Mouse (Mus musculus) heart, embryonic 11.5 days (tissue): ENCODE measurements around the gene Fis1. TPM values are rescaled to one million over a fixed set of nuclear protein-coding genes. Genes with fewer than 3 reads are reported as not detected.
"Not testable (repeated sequence)": the region's sequence is repeated elsewhere in the genome, so short reads cannot be mapped to it uniquely, and the experiment has no call there.

Source experiments
- ATAC-seq: fragments of 200-750 bp; cut with Nextera tagmentation; replicated peaks from 2 replicates; pipeline ENCODE4 v1.8.0; 2017; ENCODE audit warnings: moderate library complexity; ENCODE audit not compliant: insufficient number of reproducible peaks, low FRiP score, low TSS enrichment
- H3K27ac ChIP-seq: fragments of 300-500 bp; sonication (generic); 2 replicates; pipeline ENCODE4 v1.5.1; 2014; ENCODE audit warnings: mild to moderate bottlenecking, low read depth, low read length
- H3K27me3 ChIP-seq: fragments of 300-500 bp; sonication (generic); 2 replicates; pipeline ENCODE4 v1.6.1; 2014; ENCODE audit warnings: mild to moderate bottlenecking, low read length, mixed read lengths; ENCODE audit not compliant: control insufficient read depth, insufficient read depth
- H3K36me3 ChIP-seq: fragments of 300-500 bp; sonication (generic); 2 replicates; pipeline ENCODE4 v1.6.1; 2014; ENCODE audit warnings: mild to moderate bottlenecking, low read length, moderate library complexity, mixed read lengths; ENCODE audit not compliant: control insufficient read depth, insufficient read depth
- H3K4me1 ChIP-seq: fragments of 300-500 bp; sonication (generic); 2 replicates; pipeline ENCODE4 v1.6.1; 2014; ENCODE audit warnings: low read length; ENCODE audit not compliant: control insufficient read depth, insufficient read depth
- H3K4me2 ChIP-seq: fragments of 300-500 bp; sonication (generic); 2 replicates; pipeline ENCODE4 v1.6.1; 2014; ENCODE audit warnings: mild to moderate bottlenecking, moderate library complexity
- H3K4me3 ChIP-seq: fragments of 300-500 bp; sonication (generic); 2 replicates; pipeline ENCODE4 v1.5.1; 2014; ENCODE audit warnings: low read depth, low read length
- H3K9ac ChIP-seq: fragments of 300-500 bp; sonication (generic); 2 replicates; pipeline ENCODE4 v1.6.1; 2014; ENCODE audit warnings: mild to moderate bottlenecking, low read depth, low read length, moderate library complexity
- H3K9me3 ChIP-seq: fragments of 300-500 bp; sonication (generic); replicated peaks from 2 replicates; pipeline ENCODE4 v1.6.1; 2016; ENCODE audit warnings: low read length; ENCODE audit not compliant: control insufficient read depth
- WGBS: fragments of 180-500 bp; shearing (Covaris S2); extraction: QIAGEN DNeasy Blood & Tissue Kit; methylation state at CpG from one replicate; pipeline ENCODE4 v1.1.7; 2014; ENCODE audit not compliant: insufficient replicate concordance; 5-methylcytosine and 5-hydroxymethylcytosine counted together
- polyA plus RNA-seq: library from polyadenylated mRNA; unstranded; fragments of >200 nt; fragmentation: Nextera tagmentation; extraction: Ambion mirVana; gene quantifications from 2 replicates; pipeline ENCODE4 v1.2.1, GENCODE M21; 2014

Gene Fis1
- polyA plus RNA-seq, 1 experiment from 2014 or later: 286 TPM

- Histone ChIP-seq H3K27ac (no peak overlapping the region), H3K27me3 (no peaks in the 10 kb centered on the region), H3K36me3 (no peaks in the 10 kb centered on the region), H3K4me2 (no peak overlapping the region), H3K4me1 (no peaks in the 10 kb centered on the region), H3K4me3 (no peak overlapping the region), H3K9ac (no peak overlapping the region), H3K9me3 (no peaks in the 10 kb centered on the region)
- ATAC-seq: no peak
- WGBS: 84% methylated on average over 6 of the region's 6 CpGs
Measured at GRCm38 (mm10) chr5:136936750-136937149, 16.3 kb upstream of the Fis1 start.

- Histone ChIP-seq H3K4me1 (peaks cover 3% of the 10 kb centered on the region), H3K27ac (no peak overlapping the region), H3K9me3 (no peaks in the 10 kb centered on the region), H3K9ac (no peak overlapping the region), H3K27me3 (no peaks in the 10 kb centered on the region), H3K36me3 (no peaks in the 10 kb centered on the region), H3K4me2 (no peak overlapping the region), H3K4me3 (no peak overlapping the region)
- WGBS: 80% methylated on average over 5 of the region's 5 CpGs
- no peak for ATAC-seq
Measured at GRCm38 (mm10) chr5:136937621-136938020, 15.5 kb upstream of the Fis1 start.

GRCm38 (mm10) chr5:136939284-136939683 lies 13.8 kb upstream of the Fis1 start:
- no peaks in the 10 kb centered on the region for H3K36me3 ChIP-seq
- WGBS: 61% methylated on average over 7 of the region's 7 CpGs
- no peak overlapping the region for H3K4me2 ChIP-seq
- H3K27ac ChIP-seq: no peak overlapping the region
- no peaks in the 10 kb centered on the region for H3K27me3 ChIP-seq
- H3K4me3 ChIP-seq: no peak overlapping the region
- ATAC-seq: no peak
- peaks cover 7% of the 10 kb centered on the region for H3K4me1 ChIP-seq
- H3K9ac ChIP-seq: no peak overlapping the region
- no peaks in the 10 kb centered on the region for H3K9me3 ChIP-seq

- not testable (repeated sequence) for H3K9me3 ChIP-seq, ATAC-seq, H3K27ac ChIP-seq, H3K36me3 ChIP-seq, H3K9ac ChIP-seq, H3K27me3 ChIP-seq, H3K4me1 ChIP-seq, H3K4me2 ChIP-seq, H3K4me3 ChIP-seq
- 74% methylated on average over 6 of the region's 6 CpGs for WGBS
Measured at GRCm38 (mm10) chr5:136940029-136940428, 13.0 kb upstream of the Fis1 start.

GRCm38 (mm10) chr5:136940845-136941560 lies 12.1 kb upstream of the Fis1 start:
- Histone ChIP-seq H3K4me1 (peaks cover 7% of the 10 kb centered on the region), H3K9me3 (no peaks in the 10 kb centered on the region), H3K36me3 (no peaks in the 10 kb centered on the region), H3K9ac (no peak overlapping the region), H3K27me3 (no peaks in the 10 kb centered on the region), H3K27ac (no peak overlapping the region), H3K4me2 (no peak overlapping the region), H3K4me3 (no peak overlapping the region)
- WGBS: 73% methylated on average over 12 of the region's 12 CpGs
- no peak for ATAC-seq

- Histone ChIP-seq H3K4me3 (no peak overlapping the region), H3K36me3 (no peaks in the 10 kb centered on the region), H3K9ac (no peak overlapping the region), H3K9me3 (no peaks in the 10 kb centered on the region), H3K4me1 (peaks cover 7% of the 10 kb centered on the region), H3K27ac (no peak overlapping the region), H3K27me3 (no peaks in the 10 kb centered on the region), H3K4me2 (no peak overlapping the region)
- 74% methylated on average over 3 of the region's 3 CpGs for WGBS
- ATAC-seq: no peak
Measured at GRCm38 (mm10) chr5:136942781-136943180, 10.3 kb upstream of the Fis1 start.

GRCm38 (mm10) chr5:136943382-136943781 lies 9.7 kb upstream of the Fis1 start:
- Histone ChIP-seq H3K4me3 (no peak overlapping the region), H3K9me3 (no peaks in the 10 kb centered on the region), H3K36me3 (no peaks in the 10 kb centered on the region), H3K9ac (no peak overlapping the region), H3K4me2 (no peak overlapping the region), H3K27ac (no peak overlapping the region), H3K4me1 (peaks cover 7% of the 10 kb centered on the region), H3K27me3 (no peaks in the 10 kb centered on the region)
- 71% methylated on average over 2 of the region's 2 CpGs for WGBS
- ATAC-seq: no peak

GRCm38 (mm10) chr5:136945084-136945483 lies 8.0 kb upstream of the Fis1 start:
- no peaks in the 10 kb centered on the region for H3K9me3 ChIP-seq
- no peak overlapping the region for H3K9ac ChIP-seq
- 71% methylated on average over 12 of the region's 12 CpGs for WGBS
- H3K4me2 ChIP-seq: no peak overlapping the region
- ATAC-seq: no peak
- no peak overlapping the region for H3K27ac ChIP-seq
- peaks cover 7% of the 10 kb centered on the region for H3K4me1 ChIP-seq
- no peaks in the 10 kb centered on the region for H3K27me3 ChIP-seq
- no peak overlapping the region for H3K4me3 ChIP-seq
- no peaks in the 10 kb centered on the region for H3K36me3 ChIP-seq

GRCm38 (mm10) chr5:136947874-136948273 lies 5.2 kb upstream of the Fis1 start:
- Histone ChIP-seq H3K4me2 (no peak overlapping the region), H3K4me1 (peaks cover 1% of the 10 kb centered on the region), H3K27me3 (no peaks in the 10 kb centered on the region)

More at GRCm38 (mm10) chr5:136947874-136948273, 5.2 kb upstream of the Fis1 start:
- no peaks in the 10 kb centered on the region for H3K36me3 ChIP-seq
- H3K27ac ChIP-seq: no peak overlapping the region
- ATAC-seq: no peak
- no peak overlapping the region for H3K9ac ChIP-seq
- no peak overlapping the region for H3K4me3 ChIP-seq
- H3K9me3 ChIP-seq: no peaks in the 10 kb centered on the region
